Mouse (Mus musculus) embryonic facial prominence, embryonic 11.5 days (tissue): ENCODE data around the gene Polr2c. TPM values are rescaled to one million over a fixed set of nuclear protein-coding genes. Genes with fewer than 3 reads are reported as not detected.
A peak's percentile ranks its signal among the peaks of the same experiment; 100 is the strongest.

Experiments
- ATAC-seq: fragments of 200-750 bp; cut with Nextera tagmentation; replicated peaks from 2 replicates; pipeline ENCODE4 v1.8.0; 2017; ENCODE audit warnings: low read depth; ENCODE audit not compliant: insufficient number of reproducible peaks, low FRiP score, low TSS enrichment
- DNase-seq: peaks from one replicate; pipeline ENCODE4 v3.0.0-alpha.2; 2015; ENCODE audit warnings: low spot score
- H3K27ac ChIP-seq: fragments of 300-500 bp; sonication (generic); replicated peaks from 2 replicates; pipeline ENCODE4 v1.5.1; 2014; ENCODE audit warnings: mild to moderate bottlenecking, low read depth, low read length, control low read depth
- H3K27me3 ChIP-seq: fragments of 300-500 bp; sonication (generic); 2 replicates; pipeline ENCODE4 v1.6.1; 2014; ENCODE audit warnings: mild to moderate bottlenecking, low read length, moderate library complexity, mixed read lengths; ENCODE audit not compliant: control insufficient read depth, insufficient read depth
- H3K36me3 ChIP-seq: fragments of 300-500 bp; sonication (generic); replicated peaks from 2 replicates; pipeline ENCODE4 v1.6.1; 2014; ENCODE audit warnings: low read depth, mild to moderate bottlenecking, low read length, moderate library complexity, mixed read lengths; ENCODE audit not compliant: control insufficient read depth, insufficient read depth
- H3K4me1 ChIP-seq: fragments of 300-500 bp; sonication (generic); 2 replicates; pipeline ENCODE4 v1.6.1; 2014; ENCODE audit warnings: low read length, mixed read lengths; ENCODE audit not compliant: control insufficient read depth, insufficient read depth
- H3K4me2 ChIP-seq: fragments of 300-500 bp; sonication (generic); 2 replicates; pipeline ENCODE4 v1.6.1; 2014; ENCODE audit warnings: low read depth, mild to moderate bottlenecking, control low read depth, low read length, moderate library complexity
- H3K4me3 ChIP-seq: fragments of 300-500 bp; sonication (generic); 2 replicates; pipeline ENCODE4 v1.5.1; 2014; ENCODE audit warnings: low read depth, low read length, control low read depth
- H3K9ac ChIP-seq: fragments of 300-500 bp; sonication (generic); replicated peaks from 2 replicates; pipeline ENCODE4 v1.6.1; 2014; ENCODE audit warnings: mild to moderate bottlenecking, control low read depth, low read length
- H3K9me3 ChIP-seq: fragments of 300-500 bp; sonication (generic); replicated peaks from 2 replicates; pipeline ENCODE4 v1.6.1; 2016; ENCODE audit warnings: mild to moderate bottlenecking, low read length, inconsistent platforms, mixed read lengths; ENCODE audit not compliant: control insufficient read depth
- WGBS: fragments of 180-500 bp; shearing (Covaris S2); extraction: QIAGEN DNeasy Blood & Tissue Kit; methylation state at CpG from one replicate; pipeline ENCODE4 v1.1.7; 2014; 5-methylcytosine and 5-hydroxymethylcytosine counted together
- polyA plus RNA-seq: library from polyadenylated mRNA; unstranded; fragments of >200 nt; fragmentation: Nextera tagmentation; extraction: Ambion mirVana; gene quantifications from 2 replicates; pipeline ENCODE4 v1.2.1, GENCODE M21; 2014

The Polr2c gene
- polyA plus RNA-seq, 1 experiment from 2014 or later, result 173 TPM

DNA sequence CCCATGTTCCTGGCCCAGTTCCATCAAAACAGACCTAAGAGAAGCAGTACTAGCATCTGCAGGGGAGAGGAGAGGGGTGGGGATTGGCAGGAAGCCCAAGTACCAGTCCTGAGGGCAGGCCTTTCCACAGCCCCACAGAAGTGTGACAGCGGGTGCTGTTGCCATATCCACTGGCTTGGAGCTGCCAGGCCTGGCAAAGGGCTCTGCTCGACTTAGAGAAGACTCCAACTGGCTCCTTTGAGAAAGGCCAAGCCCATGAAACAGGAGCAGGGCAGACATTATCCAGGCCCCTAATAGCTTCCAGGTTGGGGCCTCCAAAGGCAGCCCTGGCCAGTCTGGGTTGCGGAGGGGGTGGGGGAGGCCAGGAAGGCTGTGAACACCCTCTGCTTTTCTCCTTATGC is 57.5 kb downstream of the Polr2c start:
- 39% methylated on average over 3 of the region's 3 CpGs for WGBS
- Histone ChIP-seq H3K9me3 (no peaks in the 10 kb centered on the region), H3K27ac (0 out of 2 replicates have a peak overlapping the region, but pooled peaks have one; percentile 38), H3K4me3 (no peak overlapping the region), H3K9ac (no peak overlapping the region), H3K4me1 (peaks cover 2% of the 10 kb centered on the region), H3K27me3 (peaks cover 4% of the 10 kb centered on the region; the same call in 1 of the 2 replicates), H3K4me2 (peak overlapping the region; percentile 26), H3K36me3 (no peaks in the 10 kb centered on the region; the same call in 1 of the 2 replicates)
- DNase-seq, result peak; percentile 80
- ATAC-seq, result no peak; the same call in 1 of the 2 replicates

DNA sequence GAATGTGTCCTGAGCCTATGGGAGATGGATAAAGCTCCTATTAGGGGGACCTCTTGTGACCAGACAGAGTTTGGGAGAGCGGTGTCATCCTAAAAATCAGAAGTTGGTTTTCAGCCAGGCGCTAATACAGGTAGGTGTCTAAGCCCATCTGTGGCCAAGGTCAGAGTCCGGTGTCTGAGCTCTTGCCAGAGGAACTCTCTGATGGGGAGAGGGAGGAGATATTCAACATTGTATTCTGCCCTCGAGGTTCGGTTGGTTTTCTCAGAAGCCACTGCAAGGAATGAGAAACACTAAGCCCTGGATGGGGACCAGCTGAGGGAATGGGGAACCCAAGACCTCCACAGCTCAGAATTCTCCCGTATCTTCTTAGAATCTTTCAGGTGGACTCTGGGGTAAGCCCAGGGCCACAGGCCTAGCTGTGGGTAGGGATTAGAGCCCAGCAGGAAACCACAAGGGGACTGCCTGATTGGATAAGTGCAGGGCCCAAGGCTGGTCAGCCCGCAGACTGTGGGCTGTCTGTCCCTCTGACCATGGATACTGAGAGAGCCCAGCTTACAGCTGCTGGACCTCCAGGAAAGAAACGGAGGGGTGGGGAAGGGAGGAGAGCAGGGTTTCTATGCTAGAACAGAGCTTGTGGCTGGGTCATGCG is 59.2 kb downstream of the Polr2c start:
- Histone ChIP-seq H3K36me3 (no peaks in the 10 kb centered on the region; the same call in 1 of the 2 replicates), H3K27me3 (peaks cover 4% of the 10 kb centered on the region; the same call in 1 of the 2 replicates), H3K4me3 (peak overlapping the region; percentile 68), H3K27ac (no peak overlapping the region), H3K4me2 (peak overlapping the region; percentile 88), H3K9ac (peak overlapping the region; percentile 89), H3K4me1 (peaks cover 2% of the 10 kb centered on the region), H3K9me3 (no peaks in the 10 kb centered on the region)
- ATAC-seq (no peak), DNase-seq (no peak)
- 39% methylated on average over 9 of the region's 9 CpGs for WGBS

DNA sequence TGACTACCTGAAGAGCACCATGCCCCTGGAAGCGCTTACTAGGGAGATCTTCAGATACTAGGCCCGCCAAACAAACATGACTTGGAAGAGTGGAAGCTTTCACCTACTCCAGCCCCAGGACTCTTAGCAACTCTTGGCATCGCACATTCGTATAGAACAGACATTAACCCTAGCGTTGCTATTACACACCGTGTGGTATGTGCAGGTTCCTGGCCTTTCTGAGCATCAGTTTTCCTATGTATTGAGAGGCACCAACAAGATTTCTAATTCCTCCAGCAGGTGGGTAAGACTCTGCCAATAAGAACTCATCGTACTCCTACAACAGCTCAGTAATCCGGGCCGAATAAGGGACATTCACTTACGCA is 59.7 kb downstream of the Polr2c start:
- H3K9me3 ChIP-seq, result no peaks in the 10 kb centered on the region
- peak overlapping the region; percentile 89 for H3K9ac ChIP-seq
- peak overlapping the region; percentile 68 for H3K4me3 ChIP-seq
- WGBS, result 7% methylated on average over 10 of the region's 10 CpGs
- H3K27me3 ChIP-seq, result peaks cover 4% of the 10 kb centered on the region; the same call in 1 of the 2 replicates
- H3K4me1 ChIP-seq, result peaks cover 2% of the 10 kb centered on the region
- DNase-seq (no peak), ATAC-seq (0 out of 2 replicates have a peak, but pooled peaks have one; percentile 0)
- no peak overlapping the region for H3K27ac ChIP-seq
- peak overlapping the region; percentile 88 for H3K4me2 ChIP-seq
- no peaks in the 10 kb centered on the region; the same call in 1 of the 2 replicates for H3K36me3 ChIP-seq

DNA sequence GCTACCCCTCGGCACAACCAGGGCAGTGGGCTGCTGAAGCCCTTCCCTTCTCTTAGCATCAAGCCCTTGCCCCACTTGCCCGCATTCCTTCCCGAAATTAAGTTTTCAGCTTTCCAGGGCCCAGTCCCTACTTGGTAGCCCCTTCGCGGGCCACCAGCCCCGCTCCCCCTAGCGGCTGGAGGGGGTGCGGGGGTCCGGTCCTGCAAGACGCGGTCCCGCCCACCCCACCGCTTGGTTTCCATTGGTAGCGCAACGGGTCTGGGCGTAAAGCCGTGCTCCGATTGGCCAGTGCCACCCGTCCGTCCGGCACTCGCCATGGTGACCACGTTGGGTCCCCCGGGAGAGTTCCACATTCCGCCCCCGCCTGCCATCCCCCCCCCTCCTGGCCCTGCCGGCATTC is 60.1 kb downstream of the Polr2c start:
- H3K9ac ChIP-seq, result peak overlapping the region; percentile 89
- WGBS, result under 1% methylated on average over 21 of the region's 27 CpGs
- H3K27me3 ChIP-seq, result peaks cover 4% of the 10 kb centered on the region; the same call in 1 of the 2 replicates
- H3K4me2 ChIP-seq, result peak overlapping the region; percentile 88
- peak overlapping the region; percentile 68 for H3K4me3 ChIP-seq
- peaks cover 2% of the 10 kb centered on the region for H3K4me1 ChIP-seq
- no peaks in the 10 kb centered on the region for H3K36me3 ChIP-seq
- DNase-seq (peak; percentile 99), ATAC-seq (peak; percentile 93)
- H3K27ac ChIP-seq, result peak overlapping the region; percentile 68
- H3K9me3 ChIP-seq, result no peaks in the 10 kb centered on the region

DNA sequence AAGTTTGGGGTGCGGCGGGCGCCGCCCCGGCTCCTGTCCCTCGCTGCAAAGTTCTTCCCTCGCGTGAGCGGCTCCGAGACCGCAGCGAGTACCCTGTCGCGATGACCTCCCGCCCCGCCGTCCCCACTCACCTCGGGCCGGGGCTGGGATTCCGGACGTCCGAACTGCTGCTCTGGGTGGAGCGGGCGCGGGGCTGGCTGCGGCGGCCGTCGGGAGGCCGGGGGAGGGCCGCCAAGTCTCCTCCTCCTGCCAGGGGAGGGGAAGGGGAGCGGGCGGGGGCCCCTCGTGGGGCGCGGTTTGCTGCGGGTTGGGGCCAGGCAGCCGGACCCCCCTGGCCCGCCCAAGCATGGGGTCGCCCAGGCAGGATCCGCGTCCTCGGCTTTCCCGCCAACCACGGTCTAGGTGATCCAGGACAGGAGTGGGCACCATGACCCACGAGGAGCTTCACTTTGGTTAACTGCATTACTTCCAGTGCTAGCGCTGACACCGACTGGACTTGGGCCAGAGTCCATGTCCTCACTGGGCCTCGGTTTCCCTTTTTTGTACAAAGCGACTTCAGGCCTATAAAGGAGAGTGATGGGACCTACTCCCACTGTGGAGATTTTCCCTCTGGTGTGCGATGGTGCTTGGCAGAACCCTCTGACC is 60.7 kb downstream of the Polr2c start, which contains the start of gene Ccdc102a:
Gene Ccdc102a, minus strand, starts transcription at position 248 of the 645 bp plus-strand sequence.
- ATAC-seq (peak; percentile 24), DNase-seq (peak; percentile 58)
- peak within 1 kb of the TSS; percentile 68 for H3K27ac ChIP-seq
- H3K36me3 ChIP-seq, result no peaks in the 10 kb centered on the region
- H3K9me3 ChIP-seq, result no peaks in the 10 kb centered on the region
- H3K9ac ChIP-seq, result peak within 1 kb of the TSS; percentile 89
- H3K4me1 ChIP-seq, result peaks cover 2% of the 10 kb centered on the region
- H3K4me3 ChIP-seq, result peak within 1 kb of the TSS; percentile 68
- peaks cover 2% of the 10 kb centered on the region; the same call in 1 of the 2 replicates for H3K27me3 ChIP-seq
- peak within 1 kb of the TSS; percentile 88 for H3K4me2 ChIP-seq
- 4% methylated on average over 48 of the region's 51 CpGs for whole genome bisulfite sequencing

DNA sequence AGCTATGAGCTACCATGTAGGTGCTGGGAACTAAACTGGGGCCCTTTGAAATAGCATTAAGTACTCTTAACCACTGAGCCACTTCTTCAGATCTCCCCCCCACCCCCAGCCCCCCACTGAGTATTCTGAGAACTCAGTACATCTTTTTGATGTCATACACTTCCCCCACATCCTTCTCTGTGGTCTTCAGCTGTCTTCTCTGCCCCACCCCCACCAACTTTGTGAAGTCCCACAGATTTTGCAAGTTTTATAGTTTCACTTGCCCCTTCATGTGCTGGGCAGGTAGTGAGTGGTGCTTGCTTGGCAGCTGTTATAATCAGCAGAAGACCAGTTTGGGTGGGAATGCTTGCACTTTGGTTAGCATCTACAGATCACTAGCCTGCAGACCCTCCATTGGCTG is 62.0 kb downstream of the Polr2c start:
- H3K36me3 ChIP-seq, result no peaks in the 10 kb centered on the region
- ATAC-seq (no peak), DNase-seq (no peak)
- H3K27ac ChIP-seq, result no peak overlapping the region
- peaks cover 2% of the 10 kb centered on the region for H3K4me1 ChIP-seq
- H3K9me3 ChIP-seq, result no peaks in the 10 kb centered on the region
- no peak overlapping the region for H3K9ac ChIP-seq
- H3K4me3 ChIP-seq, result no peak overlapping the region
- no peaks in the 10 kb centered on the region for H3K27me3 ChIP-seq
- H3K4me2 ChIP-seq, result no peak overlapping the region

DNA sequence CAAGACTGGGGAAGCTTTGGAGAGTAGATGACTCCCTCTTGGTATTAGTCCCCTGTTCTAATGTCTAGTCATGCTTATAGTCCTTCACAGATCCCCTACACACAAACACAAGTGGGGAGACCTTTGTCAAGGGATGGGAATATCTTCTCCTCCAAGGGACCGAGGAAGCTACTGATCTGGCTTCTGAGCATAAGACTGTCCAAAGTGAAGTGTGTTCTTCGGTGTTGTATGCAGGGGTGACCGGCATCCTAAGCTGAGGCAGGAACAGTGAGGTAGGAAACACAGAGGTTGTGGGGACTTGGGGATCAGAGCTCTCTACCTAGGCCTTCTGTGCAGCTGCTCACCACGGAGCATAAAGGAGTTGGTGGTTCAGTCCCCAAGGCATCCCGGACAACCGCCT is 64.9 kb downstream of the Polr2c start:
- no peak overlapping the region for H3K27ac ChIP-seq

DNA sequence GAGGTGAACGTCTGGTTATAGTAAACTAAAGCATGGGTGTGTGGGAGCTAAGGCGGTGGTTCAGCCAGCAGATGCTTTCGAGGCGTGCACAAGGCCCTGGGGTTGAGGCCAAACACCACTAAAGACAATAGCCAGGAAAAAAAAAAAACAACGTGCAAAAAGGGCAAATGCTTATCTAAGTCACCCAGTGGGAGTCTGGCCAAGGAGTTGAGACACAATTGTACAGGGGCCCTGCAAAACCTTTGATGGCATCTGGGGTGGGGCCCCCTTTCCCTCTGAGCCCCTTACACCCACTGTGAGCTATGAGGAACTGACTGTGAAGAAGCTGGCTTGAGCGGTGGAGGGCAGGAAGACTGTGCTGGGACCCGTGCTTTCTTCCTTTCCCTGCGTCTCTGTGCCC is 65.4 kb downstream of the Polr2c start:
- no peaks in the 10 kb centered on the region for H3K4me1 ChIP-seq
- no peaks in the 10 kb centered on the region for H3K27me3 ChIP-seq
- no peaks in the 10 kb centered on the region for H3K9me3 ChIP-seq
- H3K9ac ChIP-seq, result no peak overlapping the region
- WGBS, result 39% methylated on average over 8 of the region's 8 CpGs
- H3K4me2 ChIP-seq, result no peak overlapping the region
- H3K4me3 ChIP-seq, result no peak overlapping the region
- DNase-seq (no peak), ATAC-seq (no peak)
- no peak overlapping the region for H3K27ac ChIP-seq
- H3K36me3 ChIP-seq, result no peaks in the 10 kb centered on the region

More for the DNA sequence above, 64.9 kb downstream of the Polr2c start:
- WGBS, result 65% methylated on average over 6 of the region's 6 CpGs
- no peak overlapping the region for H3K4me2 ChIP-seq
- H3K4me1 ChIP-seq, result no peaks in the 10 kb centered on the region
- no peak overlapping the region for H3K9ac ChIP-seq
- ATAC-seq (no peak), DNase-seq (no peak)
- H3K27me3 ChIP-seq, result no peaks in the 10 kb centered on the region
- no peak overlapping the region for H3K4me3 ChIP-seq
- H3K36me3 ChIP-seq, result no peaks in the 10 kb centered on the region
- H3K9me3 ChIP-seq, result no peaks in the 10 kb centered on the region
